Mouse (Mus musculus): Measurements from ENCODE around the gene Nlrc5. TPM values are rescaled to one million over a fixed set of nuclear protein-coding genes. Genes with fewer than 3 reads are reported as not detected.
A peak's percentile ranks its signal among the peaks of the same experiment; 100 is the strongest.

Nlrc5 gene
- 0.34 and 0.37 TPM in 2 replicates for polyA plus RNA-seq (2015; fragmentation: Nextera tagmentation; extraction: Ambion mirVana)

DNA sequence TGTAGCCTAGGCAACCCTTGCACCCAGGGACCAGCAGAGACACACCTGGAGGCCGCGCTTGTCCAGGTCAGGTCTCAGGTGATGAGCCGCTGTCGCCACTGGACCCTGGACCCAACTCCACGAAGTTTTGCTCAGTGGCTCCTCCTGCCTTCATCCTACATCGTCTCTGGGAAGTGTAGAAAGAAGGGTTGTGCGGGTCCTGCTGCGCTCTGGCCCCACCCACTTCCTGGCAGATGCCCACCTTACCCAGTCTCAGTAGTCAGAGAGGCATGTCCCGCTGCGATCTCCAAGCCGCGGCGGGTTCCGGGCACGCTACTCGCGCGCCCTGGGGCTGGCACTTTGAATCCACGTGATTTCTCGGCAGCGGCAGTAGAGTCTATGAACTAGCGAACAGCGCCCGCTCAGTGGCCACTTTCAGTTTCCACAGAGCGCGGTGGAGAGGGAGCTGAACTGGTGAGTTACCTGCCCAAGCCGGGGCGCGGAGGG lies at the start of gene Nlrc5:
TSS of gene Nlrc5 (plus strand) at position 376 of the 486 bp plus-strand sequence.
- Histone ChIP-seq H3K9ac (peak within 1 kb of the TSS; percentile 64), H3K27me3 (peaks cover 27% of the 10 kb centered on the region), H3K4me3 (peak within 1 kb of the TSS; percentile 51), H3K4me2 (peak within 1 kb of the TSS; percentile 85), H3K27ac (no peak within 1 kb of the TSS), H3K9me3 (no peaks in the 10 kb centered on the region), H3K4me1 (no peaks in the 10 kb centered on the region), H3K36me3 (no peaks in the 10 kb centered on the region)
- peak; percentile 59; the same call in 1 of the 2 replicates for ATAC-seq (ENCODE audit: insufficient number of reproducible peaks, insufficient read depth, low FRiP score, low TSS enrichment, low read depth)
- under 1% methylated on average over 29 of the region's 29 CpGs for WGBS

- Histone ChIP-seq H3K4me3 (peak overlapping the region; percentile 86), H3K27me3 (no peaks in the 10 kb centered on the region), H3K9me3 (no peaks in the 10 kb centered on the region), H3K27ac (peak overlapping the region; percentile 83), H3K9ac (peak overlapping the region; percentile 90), H3K36me3 (peaks cover 15% of the 10 kb centered on the region), H3K4me2 (peak overlapping the region; percentile 90), H3K4me1 (peaks cover 8% of the 10 kb centered on the region)
- 24% methylated on average over 20 of the region's 20 CpGs for WGBS
- ATAC-seq (ENCODE audit: insufficient number of reproducible peaks, insufficient read depth, low FRiP score, low TSS enrichment, low read depth): no peak
Observed at GRCm38 (mm10) chr8:94385506-94386213, 48.5 kb upstream of the Nlrc5 start.

DNA sequence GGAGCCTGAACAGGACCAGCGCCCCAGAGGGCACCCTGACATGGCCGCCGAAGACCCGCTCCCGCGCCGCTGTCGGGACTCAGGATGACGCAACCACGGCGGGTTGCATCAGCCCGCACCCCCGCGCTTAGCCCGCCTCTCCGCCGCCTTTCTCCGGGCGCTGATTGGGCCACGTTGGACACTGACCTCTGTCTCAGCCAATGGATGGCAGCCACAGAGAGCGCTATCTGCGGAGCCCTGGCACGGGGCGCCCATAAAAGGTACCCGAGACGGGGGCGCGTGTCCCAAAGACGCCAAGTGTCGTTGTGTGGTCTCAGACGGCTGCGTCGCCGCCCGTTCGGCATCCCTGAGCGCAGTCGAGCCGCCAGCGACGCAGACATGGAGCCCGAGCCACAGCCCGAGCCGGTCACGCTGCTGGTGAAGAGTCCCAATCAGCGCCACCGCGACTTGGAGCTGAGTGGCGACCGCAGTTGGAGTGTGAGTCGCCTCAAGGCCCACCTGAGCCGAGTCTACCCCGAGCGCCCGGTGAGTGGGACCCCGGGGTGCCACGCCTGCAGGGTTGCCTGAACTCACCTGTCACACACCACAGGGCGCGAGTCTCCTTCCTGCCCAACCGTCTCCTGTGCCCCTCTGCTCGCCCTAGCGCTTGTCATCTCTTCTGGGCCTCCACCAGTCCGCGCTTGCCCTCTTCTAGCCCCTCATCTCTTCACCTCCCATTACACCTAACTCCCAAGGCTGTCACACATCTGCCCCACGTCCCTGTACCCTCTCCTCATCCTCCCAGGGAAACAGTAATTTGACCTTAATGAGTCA lies 47.7 kb upstream of the Nlrc5 start, which contains the start of gene Herpud1:
TSS of gene Herpud1 (plus strand) at position 225 of the 813 bp plus-strand sequence.
- H3K27ac ChIP-seq: peak within 1 kb of the TSS; percentile 83
- H3K27me3 ChIP-seq: no peaks in the 10 kb centered on the region
- peaks cover 8% of the 10 kb centered on the region for H3K4me1 ChIP-seq
- H3K9me3 ChIP-seq: no peaks in the 10 kb centered on the region
- under 1% methylated on average over 65 of the region's 65 CpGs for WGBS
- H3K36me3 ChIP-seq: peaks cover 23% of the 10 kb centered on the region
- peak within 1 kb of the TSS; percentile 86 for H3K4me3 ChIP-seq
- peak; percentile 95 for ATAC-seq (ENCODE audit: insufficient number of reproducible peaks, insufficient read depth, low FRiP score, low TSS enrichment, low read depth)
- H3K9ac ChIP-seq: peak within 1 kb of the TSS; percentile 90
- H3K4me2 ChIP-seq: peak within 1 kb of the TSS; percentile 90

- H3K9me3 ChIP-seq: no peaks in the 10 kb centered on the region
- peaks cover 8% of the 10 kb centered on the region for H3K4me1 ChIP-seq
- WGBS: under 1% methylated on average over 25 of the region's 25 CpGs
- H3K36me3 ChIP-seq: peaks cover 30% of the 10 kb centered on the region
- ATAC-seq (ENCODE audit: insufficient number of reproducible peaks, insufficient read depth, low FRiP score, low TSS enrichment, low read depth): no peak
- H3K27me3 ChIP-seq: no peaks in the 10 kb centered on the region
- H3K9ac ChIP-seq: peak overlapping the region; percentile 90
- H3K27ac ChIP-seq: peak overlapping the region; percentile 80
- peak overlapping the region; percentile 90 for H3K4me2 ChIP-seq
- H3K4me3 ChIP-seq: peak overlapping the region; percentile 86
Observed at GRCm38 (mm10) chr8:94387027-94387684, 47.0 kb upstream of the Nlrc5 start.

DNA sequence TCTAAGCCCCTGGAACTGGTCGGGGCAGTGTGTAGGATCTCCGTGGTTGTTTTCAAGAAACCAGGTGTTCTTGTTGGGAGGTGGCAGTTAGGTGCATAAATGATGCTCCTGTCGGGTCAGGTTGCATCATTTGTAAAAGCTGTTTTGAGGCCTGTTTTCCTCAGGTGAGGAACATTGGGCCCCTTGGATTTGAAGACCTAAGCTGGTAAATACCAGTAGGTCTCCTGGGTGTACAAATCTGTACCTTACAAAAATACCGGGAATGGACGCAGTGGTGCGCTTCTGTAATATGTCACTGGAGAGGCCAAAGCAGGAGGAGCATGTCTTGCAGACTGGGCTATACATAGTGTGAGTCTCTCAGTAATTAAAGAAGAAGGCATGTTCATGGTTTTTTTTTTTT lies 46.4 kb upstream of the Nlrc5 start:
- H3K4me1 ChIP-seq: peaks cover 8% of the 10 kb centered on the region
- no peak overlapping the region for H3K27ac ChIP-seq

GRCm38 (mm10) chr8:94389531-94389930 lies 44.6 kb upstream of the Nlrc5 start:
- no peaks in the 10 kb centered on the region for H3K9me3 ChIP-seq
- H3K36me3 ChIP-seq: peaks cover 48% of the 10 kb centered on the region
- no peak overlapping the region for H3K9ac ChIP-seq
- no peak overlapping the region for H3K4me3 ChIP-seq
- H3K27ac ChIP-seq: no peak overlapping the region
- H3K4me2 ChIP-seq: no peak overlapping the region
- no peaks in the 10 kb centered on the region for H3K27me3 ChIP-seq
- WGBS: 89% methylated on average over 6 of the region's 6 CpGs
- ATAC-seq (ENCODE audit: insufficient number of reproducible peaks, insufficient read depth, low FRiP score, low TSS enrichment, low read depth): no peak
- H3K4me1 ChIP-seq: peaks cover 8% of the 10 kb centered on the region

More for the DNA sequence above, 46.4 kb upstream of the Nlrc5 start:
- ATAC-seq (ENCODE audit: insufficient number of reproducible peaks, insufficient read depth, low FRiP score, low TSS enrichment, low read depth): no peak
- peak overlapping the region; percentile 90 for H3K4me2 ChIP-seq
- no peaks in the 10 kb centered on the region for H3K9me3 ChIP-seq
- 36% methylated on average over 6 of the region's 6 CpGs for WGBS
- peak overlapping the region; percentile 86 for H3K4me3 ChIP-seq
- H3K9ac ChIP-seq: peak overlapping the region; percentile 90
- no peaks in the 10 kb centered on the region for H3K27me3 ChIP-seq
- peaks cover 36% of the 10 kb centered on the region for H3K36me3 ChIP-seq

DNA sequence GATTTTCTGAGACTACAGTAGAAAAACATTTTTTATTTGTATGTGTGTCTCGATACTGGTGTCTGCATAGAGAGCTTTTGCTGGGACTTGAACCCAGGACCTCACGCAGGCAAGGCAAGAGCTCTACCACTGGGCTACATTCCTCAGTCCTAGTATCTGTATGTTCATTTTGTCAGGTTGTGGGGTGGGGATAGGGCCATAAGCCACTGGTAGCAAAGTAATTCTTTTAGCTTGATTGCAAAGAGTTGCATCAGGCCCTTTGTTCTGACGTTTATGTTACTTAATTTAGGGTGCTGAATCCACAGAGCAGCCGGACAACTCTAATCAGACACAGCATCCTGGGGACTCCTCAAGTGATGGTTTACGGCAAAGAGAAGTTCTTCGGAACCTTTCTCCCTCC lies 43.7 kb upstream of the Nlrc5 start:
- Histone ChIP-seq H3K27ac (no peak overlapping the region), H3K9me3 (no peaks in the 10 kb centered on the region), H3K4me2 (no peak overlapping the region), H3K9ac (no peak overlapping the region), H3K36me3 (peaks cover 57% of the 10 kb centered on the region), H3K4me1 (peaks cover 7% of the 10 kb centered on the region), H3K27me3 (no peaks in the 10 kb centered on the region), H3K4me3 (no peak overlapping the region)
- ATAC-seq (ENCODE audit: insufficient number of reproducible peaks, insufficient read depth, low FRiP score, low TSS enrichment, low read depth): no peak
- WGBS: 92% methylated on average over 6 of the region's 6 CpGs

GRCm38 (mm10) chr8:94390910-94391309 lies 43.2 kb upstream of the Nlrc5 start:
- ATAC-seq (ENCODE audit: insufficient number of reproducible peaks, insufficient read depth, low FRiP score, low TSS enrichment, low read depth): no peak
- peaks cover 61% of the 10 kb centered on the region for H3K36me3 ChIP-seq
- no peaks in the 10 kb centered on the region for H3K9me3 ChIP-seq
- no peak overlapping the region for H3K27ac ChIP-seq
- 0 out of 2 replicates have a peak, but pooled peaks cover 3% of the 10 kb centered on the region for H3K4me1 ChIP-seq
- H3K4me3 ChIP-seq: no peak overlapping the region
- H3K9ac ChIP-seq: no peak overlapping the region
- H3K27me3 ChIP-seq: no peaks in the 10 kb centered on the region
- H3K4me2 ChIP-seq: no peak overlapping the region
- WGBS: 93% methylated on average over 8 of the region's 8 CpGs

DNA sequence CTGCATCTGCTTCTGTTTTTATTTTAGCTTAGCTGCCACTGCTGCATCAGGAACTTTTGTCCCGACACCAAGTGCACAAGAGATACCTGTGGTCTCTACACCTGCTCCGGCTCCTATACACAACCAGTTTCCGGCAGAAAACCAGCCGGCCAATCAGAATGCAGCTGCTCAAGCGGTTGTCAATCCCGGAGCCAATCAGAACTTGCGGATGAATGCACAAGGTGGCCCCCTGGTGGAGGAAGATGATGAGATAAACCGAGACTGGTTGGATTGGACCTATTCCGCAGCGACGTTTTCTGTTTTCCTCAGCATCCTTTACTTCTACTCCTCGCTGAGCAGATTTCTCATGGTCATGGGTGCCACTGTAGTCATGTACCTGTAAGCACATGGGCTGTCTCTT lies 42.0 kb upstream of the Nlrc5 start:
- Histone ChIP-seq H3K27ac (no peak overlapping the region), H3K9me3 (no peaks in the 10 kb centered on the region), H3K4me2 (no peak overlapping the region), H3K27me3 (no peaks in the 10 kb centered on the region), H3K36me3 (peaks cover 65% of the 10 kb centered on the region), H3K4me1 (0 out of 2 replicates have a peak, but pooled peaks cover 3% of the 10 kb centered on the region), H3K9ac (no peak overlapping the region), H3K4me3 (no peak overlapping the region)
- WGBS: 77% methylated on average over 12 of the region's 12 CpGs
- no peak for ATAC-seq (ENCODE audit: insufficient number of reproducible peaks, insufficient read depth, low FRiP score, low TSS enrichment, low read depth)

DNA sequence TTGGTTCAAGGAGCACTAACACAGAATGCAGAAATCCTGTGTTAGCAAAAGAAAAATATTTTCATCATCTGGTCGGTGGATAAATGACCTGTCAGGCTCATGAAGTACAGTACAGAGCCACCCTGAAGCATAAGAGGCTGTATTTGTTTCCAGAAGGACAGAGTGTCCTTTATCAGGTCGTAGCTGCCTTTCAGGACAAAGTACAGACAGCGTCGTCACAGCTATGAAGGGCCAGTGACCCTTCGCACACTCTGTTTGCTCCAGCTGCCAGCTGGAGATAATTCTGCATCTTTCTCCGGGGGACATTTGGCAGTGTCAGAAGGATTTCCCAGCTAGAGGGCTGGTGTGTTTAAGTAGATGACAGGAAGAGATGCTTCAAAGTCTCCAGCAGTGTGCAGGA lies 41.5 kb upstream of the Nlrc5 start:
- no peak for ATAC-seq (ENCODE audit: insufficient number of reproducible peaks, insufficient read depth, low FRiP score, low TSS enrichment, low read depth)
- WGBS: 84% methylated on average over 6 of the region's 6 CpGs
- H3K36me3 ChIP-seq: peaks cover 65% of the 10 kb centered on the region

DNA sequence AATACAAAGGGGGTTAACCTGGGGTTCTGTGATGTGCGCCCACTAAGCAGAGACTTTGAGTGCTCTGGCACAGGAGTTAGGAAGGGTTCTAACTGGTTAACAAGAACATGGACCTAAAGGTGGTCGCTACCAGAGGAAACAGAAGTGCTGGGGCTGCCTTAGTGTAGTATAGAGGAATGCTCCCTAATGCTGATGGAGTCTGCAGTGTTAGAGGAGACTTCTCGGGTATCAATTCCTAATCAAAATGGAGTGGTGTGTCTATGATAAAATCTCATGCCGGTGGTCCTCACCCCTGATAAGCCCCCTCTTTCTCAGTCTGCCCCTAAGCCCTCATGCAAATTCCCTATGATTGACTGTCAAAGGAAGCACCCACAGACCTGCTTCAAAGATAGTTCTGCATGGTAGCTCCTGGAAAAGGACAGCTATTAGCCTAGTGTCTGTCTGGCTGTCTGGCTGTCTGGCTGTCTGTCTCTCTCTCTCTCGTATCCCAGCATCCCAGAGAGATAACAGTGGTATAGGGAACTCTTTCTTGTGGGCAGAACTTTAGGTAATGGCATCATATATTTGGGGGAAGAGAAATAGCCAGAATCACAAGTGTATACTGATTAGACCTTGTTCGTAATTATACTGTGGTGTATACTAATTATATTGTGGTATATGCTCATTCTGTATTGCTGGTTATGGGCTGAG lies 38.2 kb upstream of the Nlrc5 start:
- Histone ChIP-seq H3K36me3 (peaks cover 49% of the 10 kb centered on the region), H3K4me2 (no peak overlapping the region), H3K9me3 (no peaks in the 10 kb centered on the region), H3K4me3 (no peak overlapping the region), H3K27me3 (no peaks in the 10 kb centered on the region), H3K27ac (no peak overlapping the region), H3K9ac (no peak overlapping the region), H3K4me1 (no peaks in the 10 kb centered on the region)
- WGBS: 85% methylated on average over 6 of the region's 6 CpGs
- no peak for ATAC-seq (ENCODE audit: insufficient number of reproducible peaks, insufficient read depth, low FRiP score, low TSS enrichment, low read depth)

More for the DNA sequence above, 41.5 kb upstream of the Nlrc5 start:
- Histone ChIP-seq H3K4me3 (no peak overlapping the region), H3K4me1 (0 out of 2 replicates have a peak, but pooled peaks cover 3% of the 10 kb centered on the region), H3K9me3 (no peaks in the 10 kb centered on the region), H3K4me2 (no peak overlapping the region), H3K9ac (no peak overlapping the region), H3K27me3 (no peaks in the 10 kb centered on the region), H3K27ac (no peak overlapping the region)

Data from embryonic facial prominence, embryonic 13.5 days (tissue).